Mouse (Mus musculus) midbrain, embryonic 12.5 days (tissue): ENCODE measurements around the gene Clcc1. TPM values are rescaled to one million over a fixed set of nuclear protein-coding genes. Genes with fewer than 3 reads are reported as not detected.
"Not testable (repeated sequence)": the region's sequence is repeated elsewhere in the genome, so short reads cannot be mapped to it uniquely, and the experiment has no call there.

Experiments used
- ATAC-seq: fragments of 200-750 bp; cut with Nextera tagmentation; 2 replicates; pipeline ENCODE4 v1.8.0; 2017; ENCODE audit warnings: low read depth, moderate TSS enrichment, moderate library complexity; ENCODE audit not compliant: low FRiP score
- H3K27ac ChIP-seq: fragments of 300-500 bp; sonication (generic); replicated peaks from 2 replicates; pipeline ENCODE4 v1.5.1; 2016; ENCODE audit warnings: mild to moderate bottlenecking
- H3K27me3 ChIP-seq: fragments of 300-500 bp; sonication (generic); 2 replicates; pipeline ENCODE4 v1.6.1; 2016; ENCODE audit warnings: mild to moderate bottlenecking
- H3K36me3 ChIP-seq: fragments of 300-500 bp; sonication (generic); 2 replicates; pipeline ENCODE4 v1.6.1; 2016
- H3K4me1 ChIP-seq: fragments of 300-500 bp; sonication (generic); 2 replicates; pipeline ENCODE4 v1.6.1; 2016
- H3K4me2 ChIP-seq: fragments of 300-500 bp; sonication (generic); replicated peaks from 2 replicates; pipeline ENCODE4 v1.6.1; 2016; ENCODE audit warnings: mild to moderate bottlenecking, moderate library complexity
- H3K4me3 ChIP-seq: fragments of 300-500 bp; sonication (generic); 2 replicates; pipeline ENCODE4 v1.5.1; 2016; ENCODE audit warnings: mild to moderate bottlenecking
- H3K9ac ChIP-seq: fragments of 300-500 bp; sonication (generic); replicated peaks from 2 replicates; pipeline ENCODE4 v1.6.1; 2016; ENCODE audit warnings: mild to moderate bottlenecking, moderate library complexity
- H3K9me3 ChIP-seq: fragments of 300-500 bp; sonication (generic); 2 replicates; pipeline ENCODE4 v1.6.1; 2016; ENCODE audit warnings: mild to moderate bottlenecking
- WGBS: fragments of 180-500 bp; shearing (Covaris S2); methylation state at CpG from one replicate; pipeline ENCODE4 v1.1.7; 2016; 5-methylcytosine and 5-hydroxymethylcytosine counted together
- polyA plus RNA-seq: library from polyadenylated mRNA; unstranded; fragments of >200 nt; fragmentation: Nextera tagmentation; extraction: Ambion mirVana; gene quantifications from 2 replicates; pipeline ENCODE4 v1.2.1, GENCODE M21; 2016

Gene Clcc1
- polyA plus RNA-seq: 64.8 and 68.2 TPM in 2 replicates

DNA sequence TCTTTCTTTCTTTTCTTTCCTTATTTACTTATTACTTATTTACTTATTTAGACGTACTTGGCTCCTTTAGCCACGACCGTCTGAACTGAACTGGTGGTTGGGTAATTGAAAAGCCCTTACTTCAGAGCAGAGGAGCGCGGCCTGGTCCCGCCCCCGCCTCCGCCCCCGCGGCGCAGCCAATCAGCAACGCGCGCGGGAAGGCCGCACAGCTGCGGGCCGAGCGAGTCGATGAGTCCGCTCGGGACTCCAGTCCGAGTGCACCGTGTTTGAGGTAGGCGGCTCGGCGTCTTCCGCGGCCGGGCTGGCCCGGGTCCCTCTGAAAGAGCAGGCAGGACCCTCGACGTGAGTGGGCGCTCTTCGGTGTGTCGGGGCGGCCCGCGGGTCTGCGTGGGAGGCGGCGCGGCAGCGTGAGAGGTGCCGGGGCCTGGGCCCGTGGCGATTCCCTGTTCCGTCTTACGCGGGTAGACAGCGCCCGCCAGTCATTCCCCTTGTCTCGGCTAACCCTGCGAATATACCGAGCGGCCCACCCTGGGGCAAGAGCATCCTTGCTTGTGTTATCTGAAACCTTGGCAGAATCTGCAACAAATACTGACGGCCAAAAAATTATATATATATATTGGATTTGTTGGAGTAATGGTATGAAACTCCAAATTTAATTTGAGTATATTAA lies at the start of gene Clcc1:
TSS of gene Clcc1 (plus strand) at position 204 of the 670 bp plus-strand sequence.
- H3K36me3 ChIP-seq: 0 out of 2 replicates have a peak, but pooled peaks cover 4% of the 10 kb centered on the region
- H3K4me3 ChIP-seq: peak within 1 kb of the TSS; percentile 86
- H3K4me2 ChIP-seq: peak within 1 kb of the TSS; percentile 62
- H3K9me3 ChIP-seq: no peaks in the 10 kb centered on the region
- ATAC-seq: peak; percentile 98
- H3K27me3 ChIP-seq: no peaks in the 10 kb centered on the region
- H3K27ac ChIP-seq: peak within 1 kb of the TSS; percentile 88
- H3K9ac ChIP-seq: peak within 1 kb of the TSS; percentile 85
- H3K4me1 ChIP-seq: peaks cover 16% of the 10 kb centered on the region
- under 1% methylated on average over 57 of the region's 57 CpGs for WGBS

DNA sequence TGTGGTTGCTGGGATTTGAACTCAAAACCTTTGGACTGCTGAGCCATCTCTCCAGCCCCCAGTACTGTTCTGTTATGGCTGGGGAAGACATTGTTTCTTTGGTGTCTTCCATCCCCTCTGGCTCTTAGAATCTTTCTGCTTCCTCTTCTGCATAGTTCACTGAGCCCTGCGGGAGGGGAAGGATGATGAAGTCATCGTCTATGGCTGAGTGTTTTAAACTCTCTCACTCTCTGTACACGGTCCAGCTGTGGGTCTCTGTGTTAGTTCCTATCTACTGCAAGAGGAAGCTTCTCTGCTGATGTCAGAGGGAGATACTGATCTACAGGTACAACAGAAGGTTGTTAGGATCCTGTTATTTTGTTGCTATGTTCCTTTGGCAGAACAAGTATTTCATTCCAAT lies 44.8 kb upstream of the Clcc1 start:
- no peak overlapping the region for H3K27ac ChIP-seq
- H3K36me3 ChIP-seq: peaks cover 21% of the 10 kb centered on the region
- no peaks in the 10 kb centered on the region for H3K9me3 ChIP-seq
- ATAC-seq: no peak
- no peak overlapping the region for H3K4me3 ChIP-seq
- H3K27me3 ChIP-seq: no peaks in the 10 kb centered on the region
- H3K4me1 ChIP-seq: no peaks in the 10 kb centered on the region
- no peak overlapping the region for H3K4me2 ChIP-seq
- 67% methylated on average over 3 of the region's 3 CpGs for WGBS
- H3K9ac ChIP-seq: no peak overlapping the region

DNA sequence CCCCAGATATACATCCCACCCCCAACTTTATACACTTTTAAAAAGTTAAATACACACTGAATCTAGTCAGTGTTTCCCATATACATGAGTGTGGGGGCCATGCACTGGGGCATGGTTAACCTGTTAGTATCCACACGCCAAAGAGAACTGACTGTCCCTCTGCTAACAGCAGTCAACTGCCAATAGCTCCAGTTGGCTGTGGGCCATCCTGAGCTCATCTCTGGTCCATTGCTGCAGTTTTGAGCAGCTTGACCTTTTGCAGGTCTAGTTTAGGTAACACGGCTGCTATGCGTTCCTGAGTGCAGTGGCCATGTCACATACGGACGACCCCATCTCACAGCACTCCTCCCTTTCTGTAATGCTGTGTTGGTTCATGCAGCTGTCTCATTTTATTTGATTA lies 19.0 kb upstream of the Clcc1 start:
- ATAC-seq: no peak
- Histone ChIP-seq H3K27me3 (no peaks in the 10 kb centered on the region), H3K27ac (no peak overlapping the region), H3K9me3 (no peaks in the 10 kb centered on the region), H3K36me3 (peaks cover 44% of the 10 kb centered on the region), H3K4me3 (no peak overlapping the region), H3K4me2 (no peak overlapping the region), H3K4me1 (no peaks in the 10 kb centered on the region), H3K9ac (no peak overlapping the region)
- 90% methylated on average over 5 of the region's 5 CpGs for WGBS

DNA sequence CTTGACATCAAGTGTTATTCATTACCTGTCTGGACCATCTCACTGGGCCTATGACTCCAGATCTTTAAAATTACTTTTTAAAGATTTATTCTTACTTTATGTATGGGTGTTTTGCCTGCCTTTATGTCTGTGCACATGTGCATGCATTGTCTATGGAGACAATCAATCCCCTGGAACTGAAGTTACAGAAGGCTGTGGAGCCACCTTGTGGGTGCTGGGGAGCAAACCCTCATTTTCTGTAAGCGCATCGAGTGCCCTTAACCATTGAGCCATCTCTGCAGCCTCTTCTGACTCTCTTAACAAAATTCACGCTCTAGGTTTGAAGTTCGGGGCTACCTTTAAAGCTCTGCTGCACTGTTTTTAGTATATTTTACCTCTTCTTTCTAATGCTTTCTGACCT lies 14.3 kb upstream of the Clcc1 start:
- Histone ChIP-seq H3K4me2 (no peak overlapping the region), H3K4me1 (no peaks in the 10 kb centered on the region), H3K36me3 (peaks cover 59% of the 10 kb centered on the region), H3K9me3 (no peaks in the 10 kb centered on the region), H3K4me3 (no peak overlapping the region), H3K27ac (no peak overlapping the region), H3K27me3 (no peaks in the 10 kb centered on the region), H3K9ac (no peak overlapping the region)
- 68% methylated on average over 4 of the region's 4 CpGs for WGBS
- ATAC-seq: no peak

DNA sequence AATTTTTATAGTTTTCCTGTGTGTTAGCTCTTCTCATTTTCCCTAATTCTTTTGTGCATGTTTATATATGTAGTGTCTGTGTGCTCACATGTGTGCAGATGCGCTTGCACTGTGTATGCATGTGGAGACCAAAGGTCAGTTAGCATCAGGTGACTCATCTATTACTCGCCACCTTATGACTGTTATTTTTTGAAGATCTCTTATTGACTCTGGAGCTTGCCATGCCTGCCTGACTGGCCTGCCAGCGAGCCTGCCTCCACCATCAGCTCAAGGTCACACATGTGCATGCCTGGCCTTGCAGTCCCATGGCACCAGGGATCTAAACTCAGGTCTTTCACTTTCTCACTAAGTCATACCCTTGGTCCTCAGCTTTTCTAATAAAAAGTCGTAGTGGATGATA lies 12.7 kb upstream of the Clcc1 start:
- Histone ChIP-seq H3K4me3 (no peak overlapping the region), H3K36me3 (peaks cover 68% of the 10 kb centered on the region), H3K27me3 (no peaks in the 10 kb centered on the region), H3K9me3 (no peaks in the 10 kb centered on the region), H3K27ac (no peak overlapping the region), H3K4me1 (no peaks in the 10 kb centered on the region), H3K4me2 (no peak overlapping the region), H3K9ac (no peak overlapping the region)
- 82% methylated on average over 4 of the region's 4 CpGs for WGBS
- ATAC-seq: no peak

DNA sequence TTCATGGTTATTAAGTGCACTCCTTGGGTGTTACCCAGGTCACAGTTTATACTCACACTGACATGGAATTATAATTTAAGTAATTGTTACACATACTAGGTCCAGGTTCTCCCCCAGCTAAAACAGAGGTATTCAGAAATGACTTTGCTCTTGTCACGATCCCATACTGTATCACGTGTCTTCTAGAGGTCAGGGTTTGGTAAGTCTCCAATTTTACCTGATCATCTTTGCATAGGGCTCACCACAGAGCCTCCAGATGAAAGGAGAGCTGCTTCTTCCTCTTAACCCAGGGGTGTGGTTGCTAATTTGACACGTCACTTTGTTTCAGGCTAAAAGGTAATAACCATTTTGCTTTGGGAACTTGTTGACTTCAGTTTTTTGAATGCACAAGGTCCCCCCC lies 8.9 kb upstream of the Clcc1 start:
- no peak overlapping the region for H3K27ac ChIP-seq
- H3K4me3 ChIP-seq: no peak overlapping the region
- H3K4me2 ChIP-seq: no peak overlapping the region
- no peak overlapping the region for H3K9ac ChIP-seq
- no peaks in the 10 kb centered on the region for H3K4me1 ChIP-seq
- WGBS: 93% methylated on average over 3 of the region's 3 CpGs
- H3K27me3 ChIP-seq: no peaks in the 10 kb centered on the region
- no peak for ATAC-seq
- H3K9me3 ChIP-seq: no peaks in the 10 kb centered on the region
- peaks cover 47% of the 10 kb centered on the region for H3K36me3 ChIP-seq

DNA sequence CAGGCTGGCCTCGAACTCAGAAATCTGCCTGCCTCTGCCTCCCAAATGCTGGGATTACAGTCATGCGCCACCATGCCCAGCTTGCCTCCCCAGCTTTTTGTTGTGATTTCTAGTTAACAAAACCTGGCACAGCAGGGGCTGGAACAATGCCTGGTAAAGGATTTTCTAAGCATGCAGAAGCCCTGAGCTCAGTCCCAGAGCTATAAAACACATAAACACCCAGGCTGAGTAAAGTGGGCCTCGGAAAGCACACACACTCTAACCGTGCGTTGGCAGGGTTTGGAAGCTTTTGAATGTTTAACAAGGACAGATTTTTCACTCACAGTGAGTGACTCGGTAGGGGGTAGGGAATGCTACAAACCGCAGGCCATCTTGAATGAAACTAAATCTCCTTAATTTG lies 7.7 kb upstream of the Clcc1 start:
- no peak overlapping the region for H3K27ac ChIP-seq
- no peaks in the 10 kb centered on the region for H3K4me1 ChIP-seq
- H3K27me3 ChIP-seq: no peaks in the 10 kb centered on the region
- WGBS: 48% methylated on average over 7 of the region's 7 CpGs
- H3K36me3 ChIP-seq: peaks cover 40% of the 10 kb centered on the region
- no peaks in the 10 kb centered on the region for H3K9me3 ChIP-seq
- no peak overlapping the region for H3K4me2 ChIP-seq
- H3K4me3 ChIP-seq: no peak overlapping the region
- H3K9ac ChIP-seq: no peak overlapping the region
- ATAC-seq: no peak

DNA sequence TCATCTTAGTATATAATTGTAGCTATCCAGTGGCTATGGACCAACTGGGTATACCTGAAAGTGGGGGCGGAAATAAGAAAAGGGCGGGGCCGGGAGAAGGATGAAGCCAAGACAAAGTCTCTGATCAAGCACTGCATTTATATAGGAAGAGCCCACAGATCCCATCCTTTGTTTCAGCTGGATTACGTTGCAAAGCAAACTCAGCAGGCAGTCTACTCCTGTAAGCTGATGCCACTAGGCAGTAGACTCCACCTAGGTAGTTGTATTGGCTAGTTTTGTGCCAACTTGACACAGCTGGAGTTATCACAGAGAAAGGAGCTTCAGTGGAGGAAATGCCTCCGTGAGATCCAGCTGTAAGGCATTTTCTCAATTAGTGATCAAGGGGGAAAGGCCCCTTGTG lies 6.0 kb upstream of the Clcc1 start:
- peaks cover 35% of the 10 kb centered on the region for H3K36me3 ChIP-seq
- 40% methylated on average over 5 of the region's 5 CpGs for WGBS
- not testable (repeated sequence) for H3K4me2 ChIP-seq, H3K4me3 ChIP-seq, H3K9ac ChIP-seq, H3K4me1 ChIP-seq, H3K27ac ChIP-seq, H3K9me3 ChIP-seq, H3K27me3 ChIP-seq, ATAC-seq

DNA sequence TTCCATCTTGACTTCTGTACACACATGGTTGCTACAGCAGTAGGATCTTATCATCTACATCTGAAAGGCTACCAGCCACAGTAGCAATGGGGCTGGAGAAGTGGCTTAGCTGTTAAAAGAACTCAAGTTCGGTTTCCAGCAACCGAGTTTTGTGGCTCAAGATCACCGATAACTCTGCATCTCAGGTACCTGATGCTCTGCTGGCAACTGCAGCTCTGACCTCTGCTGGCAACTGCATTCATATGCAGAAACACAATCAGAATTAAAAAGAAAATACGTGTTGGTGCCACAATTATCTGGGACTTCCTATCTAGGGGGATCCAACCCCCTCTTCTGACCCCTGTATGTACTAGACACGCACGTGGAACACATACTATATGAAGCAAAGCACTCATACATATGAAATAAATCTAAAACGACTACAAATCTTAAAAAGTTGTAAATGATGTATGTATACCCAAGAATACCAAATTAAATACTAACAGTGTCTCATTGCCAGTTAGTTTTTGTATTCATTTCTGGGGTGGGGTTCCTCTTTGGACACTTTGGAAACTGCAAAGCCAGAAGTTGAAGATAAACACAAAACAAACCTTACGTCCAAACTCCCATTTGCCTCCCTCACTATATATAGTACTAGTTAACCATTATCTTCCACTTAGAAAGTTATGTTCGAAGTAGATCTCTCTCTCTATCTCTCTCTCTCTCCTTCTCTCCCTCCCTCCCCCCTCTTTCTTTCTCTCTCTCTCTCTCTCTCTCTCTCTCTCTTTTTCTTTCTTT lies 659 bp upstream of the Clcc1 start:
- H3K36me3 ChIP-seq: 0 out of 2 replicates have a peak, but pooled peaks cover 2% of the 10 kb centered on the region
- no peak overlapping the region for H3K27ac ChIP-seq
- no peaks in the 10 kb centered on the region for H3K9me3 ChIP-seq
- H3K4me2 ChIP-seq: peak overlapping the region; percentile 62
- ATAC-seq: no peak
- no peak overlapping the region for H3K4me3 ChIP-seq
- H3K4me1 ChIP-seq: peaks cover 16% of the 10 kb centered on the region
- H3K27me3 ChIP-seq: no peaks in the 10 kb centered on the region
- H3K9ac ChIP-seq: no peak overlapping the region
- WGBS: 31% methylated on average over 9 of the region's 9 CpGs

DNA sequence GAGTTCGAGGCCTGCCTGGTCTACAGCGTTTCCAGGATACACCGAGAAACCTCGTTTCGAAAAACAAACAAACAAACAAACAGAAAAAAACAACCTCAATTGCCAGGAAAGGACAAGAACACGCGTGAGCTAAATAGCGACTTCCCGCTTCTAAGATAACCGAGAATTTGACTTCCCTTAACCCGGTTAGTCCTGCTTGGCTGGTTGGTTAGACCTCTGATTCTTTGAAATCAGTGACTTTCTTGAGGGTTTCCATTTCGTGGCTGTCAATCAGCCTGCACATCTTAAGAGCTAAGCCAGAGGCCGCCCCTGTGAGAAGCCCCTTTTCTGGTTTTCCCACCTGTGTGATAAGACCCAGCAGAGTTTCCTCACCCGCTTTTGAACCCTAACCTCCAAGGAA lies 853 bp downstream of the Clcc1 start:
- ATAC-seq: no peak
- 28% methylated on average over 14 of the region's 14 CpGs for WGBS
- peak overlapping the region; percentile 85 for H3K9ac ChIP-seq
- peaks cover 16% of the 10 kb centered on the region for H3K4me1 ChIP-seq
- H3K27ac ChIP-seq: no peak overlapping the region
- peak overlapping the region; percentile 86 for H3K4me3 ChIP-seq
- H3K4me2 ChIP-seq: peak overlapping the region; percentile 62
- H3K27me3 ChIP-seq: no peaks in the 10 kb centered on the region
- 0 out of 2 replicates have a peak, but pooled peaks cover 9% of the 10 kb centered on the region for H3K36me3 ChIP-seq
- no peaks in the 10 kb centered on the region for H3K9me3 ChIP-seq

DNA sequence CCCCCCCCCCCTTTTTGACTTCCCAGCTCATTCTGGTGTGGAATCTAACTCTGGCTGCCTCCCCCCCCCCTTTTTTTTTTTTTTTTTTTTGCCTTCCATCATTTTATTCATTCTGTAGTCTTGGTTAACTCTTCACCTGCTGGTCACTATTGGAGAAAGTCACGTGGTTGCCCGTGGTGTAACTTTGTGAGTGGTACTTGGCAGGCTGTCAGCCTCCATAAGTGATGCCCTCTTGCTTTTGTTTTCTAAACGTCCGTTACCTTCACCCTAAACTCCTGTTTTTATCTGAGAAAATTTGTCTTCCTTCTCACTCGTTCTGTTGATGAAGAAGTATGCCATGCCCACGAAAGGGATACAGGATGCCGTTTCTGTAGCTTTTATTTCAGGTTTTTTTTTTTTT lies 1.8 kb downstream of the Clcc1 start:
- no peak overlapping the region for H3K27ac ChIP-seq
- no peak overlapping the region for H3K4me2 ChIP-seq
- no peak for ATAC-seq
- H3K4me1 ChIP-seq: peaks cover 16% of the 10 kb centered on the region
- H3K9me3 ChIP-seq: no peaks in the 10 kb centered on the region
- H3K36me3 ChIP-seq: 0 out of 2 replicates have a peak, but pooled peaks cover 9% of the 10 kb centered on the region
- no peak overlapping the region for H3K9ac ChIP-seq
- WGBS: 86% methylated on average over 7 of the region's 7 CpGs
- no peaks in the 10 kb centered on the region for H3K27me3 ChIP-seq
- H3K4me3 ChIP-seq: no peak overlapping the region

DNA sequence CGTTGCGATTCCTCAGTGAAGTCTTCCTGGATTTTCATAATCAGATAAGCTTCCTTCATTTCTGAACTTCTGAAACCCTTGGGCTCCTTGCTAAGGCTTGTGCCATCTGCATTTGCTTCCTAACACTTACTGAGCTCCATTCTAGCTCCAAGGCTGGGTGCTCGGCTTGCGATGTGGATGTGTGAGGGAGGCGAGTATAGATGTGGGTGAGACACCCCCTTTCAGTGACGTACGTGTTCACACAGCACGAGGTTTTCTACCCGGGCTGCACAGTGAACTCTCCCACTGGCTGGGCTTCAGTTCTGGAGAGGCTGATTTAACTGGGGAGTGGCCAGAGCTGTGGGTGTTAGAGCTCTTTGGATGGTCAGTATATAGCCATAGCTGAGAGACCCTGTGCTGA lies 4.9 kb downstream of the Clcc1 start:
- ATAC-seq: no peak
- Histone ChIP-seq H3K9ac (no peak overlapping the region), H3K4me2 (no peak overlapping the region), H3K4me3 (no peak overlapping the region), H3K27ac (no peak overlapping the region), H3K9me3 (no peaks in the 10 kb centered on the region), H3K36me3 (peaks cover 28% of the 10 kb centered on the region), H3K4me1 (peaks cover 11% of the 10 kb centered on the region), H3K27me3 (no peaks in the 10 kb centered on the region)
- WGBS: 96% methylated on average over 9 of the region's 9 CpGs
